Mouse (Mus musculus): Measurements from ENCODE around the gene Cuedc1.
"Not testable (repeated sequence)": the region's sequence is repeated elsewhere in the genome, so short reads cannot be mapped to it uniquely, and the experiment has no call there.

The Cuedc1 gene

GRCm38 (mm10) chr11:88204593-88205368 is 106.9 kb downstream of the Cuedc1 start:
- no peak for DNase-seq

- DNase-seq, result not testable (repeated sequence)
Observed at GRCm38 (mm10) chr11:88206576-88206975, 108.7 kb downstream of the Cuedc1 start.

- no peak for DNase-seq
Observed at GRCm38 (mm10) chr11:88207697-88208096, 109.8 kb downstream of the Cuedc1 start.

GRCm38 (mm10) chr11:88211824-88212582 is 114.1 kb downstream of the Cuedc1 start:
- DNase-seq, result no peak

GRCm38 (mm10) chr11:88213757-88214156 is 115.9 kb downstream of the Cuedc1 start:
- no peak for DNase-seq

- DNase-seq, result no peak
Observed at GRCm38 (mm10) chr11:88214881-88215831, 117.3 kb downstream of the Cuedc1 start.

GRCm38 (mm10) chr11:88216231-88216685 is 118.4 kb downstream of the Cuedc1 start:
- peak in 1 of 2 experiments; percentile 68 for DNase-seq

- DNase-seq, result no peak
Observed at GRCm38 (mm10) chr11:88218155-88218554, 120.3 kb downstream of the Cuedc1 start.

- no peak for DNase-seq
Observed at GRCm38 (mm10) chr11:88218586-88218985, 120.7 kb downstream of the Cuedc1 start.

GRCm38 (mm10) chr11:88221929-88222475 is 124.1 kb downstream of the Cuedc1 start:
- no peak for DNase-seq

- no peak for DNase-seq
Observed at GRCm38 (mm10) chr11:88227001-88227957, 129.4 kb downstream of the Cuedc1 start.

GRCm38 (mm10) chr11:88231213-88231790 is 133.4 kb downstream of the Cuedc1 start:
- DNase-seq, result no peak

GRCm38 (mm10) chr11:88233528-88234427 is 135.9 kb downstream of the Cuedc1 start:
- DNase-seq, result peak; percentile 42

GRCm38 (mm10) chr11:88234789-88235188 is 136.9 kb downstream of the Cuedc1 start:
- peak in 1 of 2 experiments; percentile 16 for DNase-seq

GRCm38 (mm10) chr11:88235221-88236203 is 137.7 kb downstream of the Cuedc1 start:
- DNase-seq, result peak; percentile 51 to 57

- DNase-seq, result no peak
Observed at GRCm38 (mm10) chr11:88240275-88240674, 142.4 kb downstream of the Cuedc1 start.

GRCm38 (mm10) chr11:88240736-88241353 is 143.0 kb downstream of the Cuedc1 start:
- DNase-seq, result no peak

Data from spleen, adult 18-20 months (tissue).